Mouse (Mus musculus) bone marrow macrophage, adult 2 months (primary cell): ENCODE measurements around the gene Gjb6. TPM values are rescaled to one million over a fixed set of nuclear protein-coding genes. Genes with fewer than 3 reads are reported as not detected.

Experiments
- H3K27ac ChIP-seq: 2 replicates; pipeline ENCODE4 v1.5.1; 2012; ENCODE audit warnings: low read depth, low read length; ENCODE audit not compliant: insufficient read depth
- H3K4me1 ChIP-seq: 2 replicates; pipeline ENCODE4 v1.6.1; 2012; ENCODE audit warnings: low read length; ENCODE audit not compliant: control insufficient read depth, insufficient read depth
- H3K4me3 ChIP-seq: 2 replicates; pipeline ENCODE4 v1.5.1; 2012; ENCODE audit warnings: mild to moderate bottlenecking, low read length, moderate library complexity; ENCODE audit not compliant: insufficient read depth
- CTCF ChIP-seq: IDR thresholded peaks from 2 replicates; pipeline ENCODE4 v1.5.1; 2012; ENCODE audit warnings: low read depth, mild to moderate bottlenecking, low read length, moderate library complexity
- POLR2A ChIP-seq: IDR thresholded peaks from 2 replicates; pipeline ENCODE4 v1.6.1; 2012; ENCODE audit warnings: mild to moderate bottlenecking, low read depth, low read length, borderline replicate concordance
- polyA plus RNA-seq: library from polyadenylated mRNA; stranded (reverse); fragments of >200 nt; gene quantifications from 2 replicates; pipeline ENCODE4 v1.2.4, GENCODE M21; 2012; ENCODE audit not compliant: missing spikeins, insufficient read depth, insufficient read length

Gjb6 gene
- polyA plus RNA-seq, 1 experiment: not detected

GRCm38 (mm10) chr14:57109194-57109593 lies 24.2 kb downstream of the Gjb6 start:
- TF ChIP-seq POLR2A (no peak), CTCF (no peak)
- Histone ChIP-seq H3K4me3 (no peak overlapping the region), H3K4me1 (no peaks in the 10 kb centered on the region), H3K27ac (no peak overlapping the region)

DNA sequence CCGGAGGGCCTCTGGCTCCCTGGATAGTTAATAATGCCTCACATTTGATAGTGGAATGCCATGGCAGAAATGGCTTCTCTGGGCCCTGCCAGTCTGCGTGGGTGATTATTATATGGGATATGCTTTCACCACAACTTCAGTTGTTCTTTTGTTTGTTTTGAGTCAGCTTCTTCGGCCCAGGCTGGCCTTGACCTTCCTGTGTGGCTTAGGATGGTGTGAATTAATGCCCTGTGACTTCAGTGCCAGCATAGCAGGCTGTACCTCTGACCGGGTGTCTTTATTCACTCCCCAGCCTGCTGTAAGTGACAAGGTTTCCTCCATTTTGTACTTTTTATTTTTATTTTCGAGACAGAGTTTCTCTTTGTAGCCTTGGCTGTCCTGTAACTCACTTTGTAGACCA lies 25.5 kb downstream of the Gjb6 start:
- Histone ChIP-seq H3K4me3 (no peak overlapping the region), H3K4me1 (no peaks in the 10 kb centered on the region), H3K27ac (no peak overlapping the region)
- no peak for TF ChIP-seq CTCF
- TF ChIP-seq POLR2A: no peak

DNA sequence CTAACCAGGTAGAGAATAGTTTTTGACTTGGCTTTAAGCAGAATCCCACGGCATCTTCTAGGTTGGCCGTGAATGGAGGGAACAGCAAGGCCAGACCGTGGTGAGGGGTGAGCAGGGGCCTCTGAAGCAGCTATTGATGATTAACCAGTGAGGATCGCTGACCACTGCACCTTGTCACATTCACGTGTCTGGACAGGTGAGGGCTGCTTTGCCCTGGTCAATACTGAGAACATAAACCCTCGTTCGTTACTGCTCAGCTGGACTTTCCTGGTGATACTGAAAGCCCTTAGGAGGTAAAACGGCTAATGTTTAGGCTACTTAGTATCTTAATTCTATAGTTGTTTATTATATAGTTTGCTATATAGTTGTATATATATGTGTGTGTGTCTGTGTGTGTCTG lies 26.3 kb downstream of the Gjb6 start:
- Histone ChIP-seq H3K4me1 (no peaks in the 10 kb centered on the region), H3K27ac (no peak overlapping the region), H3K4me3 (no peak overlapping the region)
- no peak for TF ChIP-seq CTCF
- no peak for TF ChIP-seq POLR2A

GRCm38 (mm10) chr14:57105721-57106120 lies 27.7 kb downstream of the Gjb6 start:
- TF ChIP-seq POLR2A (no peak), CTCF (no peak)
- Histone ChIP-seq H3K27ac (no peak overlapping the region), H3K4me3 (no peak overlapping the region), H3K4me1 (no peaks in the 10 kb centered on the region)

GRCm38 (mm10) chr14:57105111-57105510 lies 28.3 kb downstream of the Gjb6 start:
- no peaks in the 10 kb centered on the region for H3K4me1 ChIP-seq
- no peak overlapping the region for H3K27ac ChIP-seq
- no peak overlapping the region for H3K4me3 ChIP-seq
- TF ChIP-seq CTCF (no peak), POLR2A (no peak)

- TF ChIP-seq CTCF (no peak), POLR2A (no peak)
- H3K27ac ChIP-seq: no peak within 1 kb of the TSS
- H3K4me1 ChIP-seq: no peaks in the 10 kb centered on the region
- peak within 1 kb of the TSS; percentile 60 for H3K4me3 ChIP-seq
These were observed 29.0 kb downstream of the Gjb6 start, which contains the start of gene Gjb2 for GRCm38 (mm10) chr14:57104106-57105023. Gene Gjb2, minus strand, starts transcription at chr14:57104702.

- Histone ChIP-seq H3K4me1 (no peaks in the 10 kb centered on the region), H3K27ac (no peak overlapping the region), H3K4me3 (peak overlapping the region; percentile 60)
- TF ChIP-seq POLR2A (no peak), CTCF (no peak)
These were observed 29.7 kb downstream of the Gjb6 start for GRCm38 (mm10) chr14:57103711-57104105.

DNA sequence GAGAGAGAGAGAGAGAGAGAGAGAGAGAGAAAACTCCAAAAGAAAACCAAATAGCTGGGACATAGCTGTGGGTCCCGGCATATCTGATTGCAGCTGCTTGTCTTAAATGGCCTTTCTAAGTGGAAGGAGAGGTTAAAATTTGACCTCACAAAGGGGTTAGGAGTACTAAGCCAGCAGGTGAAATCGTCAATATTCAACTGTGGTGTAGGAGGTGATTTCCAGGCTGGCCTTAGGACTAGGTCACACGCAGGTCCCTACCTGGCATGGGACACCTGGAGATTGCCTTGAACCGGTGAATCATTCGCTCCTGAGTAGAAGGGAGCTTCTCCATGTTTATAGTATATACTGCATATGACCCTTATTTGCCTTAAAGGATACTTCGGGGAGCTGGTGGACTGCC lies 30.3 kb downstream of the Gjb6 start:
- Histone ChIP-seq H3K4me3 (no peak overlapping the region), H3K4me1 (no peaks in the 10 kb centered on the region), H3K27ac (no peak overlapping the region)
- TF ChIP-seq CTCF (no peak), POLR2A (no peak)

DNA sequence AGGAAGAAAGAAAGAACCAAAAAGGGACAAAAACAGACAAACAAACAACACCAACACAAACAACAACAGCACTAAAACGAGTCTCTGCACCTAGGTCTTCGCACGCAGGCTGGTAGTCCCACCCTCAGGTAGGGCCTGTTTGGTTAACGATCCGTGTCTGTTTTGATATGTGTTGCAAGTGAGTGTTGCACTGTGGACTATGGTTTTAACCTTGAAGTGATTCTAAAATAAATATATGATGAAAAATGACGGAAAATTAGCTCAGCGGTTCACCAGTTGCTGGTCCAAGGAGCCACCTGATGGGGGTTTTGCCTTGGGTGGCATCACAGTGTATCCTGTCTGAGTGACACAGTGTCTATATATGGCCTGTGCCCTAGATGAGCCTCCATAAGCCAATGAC lies 31.8 kb downstream of the Gjb6 start:
- no peak overlapping the region for H3K4me3 ChIP-seq
- TF ChIP-seq POLR2A (no peak), CTCF (no peak)
- H3K4me1 ChIP-seq: no peaks in the 10 kb centered on the region
- no peak overlapping the region for H3K27ac ChIP-seq

- no peaks in the 10 kb centered on the region for H3K4me1 ChIP-seq
- no peak overlapping the region for H3K27ac ChIP-seq
- TF ChIP-seq CTCF: no peak
- no peak for TF ChIP-seq POLR2A
- H3K4me3 ChIP-seq: no peak overlapping the region
These were observed 37.6 kb downstream of the Gjb6 start for GRCm38 (mm10) chr14:57095855-57096254.

DNA sequence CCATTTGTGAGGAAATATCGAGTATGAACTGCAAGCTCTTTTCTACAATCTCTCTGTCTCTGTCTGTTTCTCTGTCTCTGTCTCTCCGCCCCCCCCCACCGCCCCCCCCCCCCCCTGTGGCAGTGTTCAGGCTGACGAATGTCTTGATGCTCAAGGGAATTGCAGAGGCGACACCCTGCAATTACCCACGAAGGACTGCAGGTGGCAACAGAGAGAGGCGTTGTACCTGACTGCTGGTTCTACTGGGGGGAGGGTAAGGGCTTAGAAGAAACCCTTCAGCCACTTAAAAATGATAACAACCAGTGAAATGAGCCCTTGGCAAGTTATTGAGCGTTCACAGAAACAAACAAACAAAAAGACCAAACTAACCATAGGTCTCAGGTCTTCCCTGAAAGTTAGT lies 40.4 kb downstream of the Gjb6 start:
- Histone ChIP-seq H3K4me3 (no peak overlapping the region), H3K4me1 (no peaks in the 10 kb centered on the region), H3K27ac (no peak overlapping the region)
- TF ChIP-seq POLR2A: no peak
- TF ChIP-seq CTCF: peak; percentile 32; the same call in 1 of the 2 replicates
